Mouse (Mus musculus): ENCODE data around the gene Anp32a. TPM values are rescaled to one million over a fixed set of nuclear protein-coding genes. Genes with fewer than 3 reads are reported as not detected.

The Anp32a gene
- polyA plus RNA-seq, 1 experiment from 2014 or later = 174 TPM

DNA sequence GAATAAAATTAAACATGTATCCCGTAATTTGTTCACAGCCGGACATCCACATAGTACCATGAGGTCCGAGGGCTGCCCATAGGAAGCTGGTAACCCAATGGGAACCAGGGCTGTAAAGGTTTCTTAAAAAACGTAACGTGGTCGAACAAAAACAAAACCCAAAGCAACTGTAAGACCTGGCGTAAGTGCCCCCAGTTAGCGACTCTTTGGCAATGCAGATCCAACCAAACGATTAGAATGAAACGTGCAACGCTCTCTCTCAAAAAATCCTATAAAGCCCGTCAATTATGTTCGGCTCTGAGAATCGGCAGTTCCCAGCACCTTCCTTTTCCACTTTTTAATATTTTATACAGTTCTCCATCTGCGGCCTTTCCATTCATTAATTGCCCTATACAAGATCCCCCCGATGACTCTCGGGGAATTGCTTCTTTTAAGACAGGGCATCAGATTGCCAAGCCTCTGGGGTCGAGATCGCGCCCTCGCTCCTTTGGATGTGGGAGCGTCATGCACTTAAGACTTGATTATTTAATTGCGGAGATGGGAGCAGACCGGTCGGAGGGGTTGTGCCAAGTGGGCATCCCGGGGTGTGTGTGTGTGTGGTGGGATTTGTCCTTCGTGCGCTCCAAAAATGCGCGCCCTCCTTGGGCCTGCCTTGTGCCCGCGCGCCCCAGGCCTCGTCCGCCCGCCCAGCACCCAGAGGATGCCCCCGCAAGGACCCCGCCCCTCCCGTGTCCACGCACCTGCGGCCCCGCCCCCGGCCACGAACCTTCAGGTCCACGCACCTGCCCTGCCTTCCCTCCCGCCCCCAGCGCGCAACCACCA, 581 bp upstream of the Anp32a start:
- 1% methylated on average over 47 of the region's 48 CpGs for WGBS
- ATAC-seq (replicated peaks) = peak; percentile 34

DNA sequence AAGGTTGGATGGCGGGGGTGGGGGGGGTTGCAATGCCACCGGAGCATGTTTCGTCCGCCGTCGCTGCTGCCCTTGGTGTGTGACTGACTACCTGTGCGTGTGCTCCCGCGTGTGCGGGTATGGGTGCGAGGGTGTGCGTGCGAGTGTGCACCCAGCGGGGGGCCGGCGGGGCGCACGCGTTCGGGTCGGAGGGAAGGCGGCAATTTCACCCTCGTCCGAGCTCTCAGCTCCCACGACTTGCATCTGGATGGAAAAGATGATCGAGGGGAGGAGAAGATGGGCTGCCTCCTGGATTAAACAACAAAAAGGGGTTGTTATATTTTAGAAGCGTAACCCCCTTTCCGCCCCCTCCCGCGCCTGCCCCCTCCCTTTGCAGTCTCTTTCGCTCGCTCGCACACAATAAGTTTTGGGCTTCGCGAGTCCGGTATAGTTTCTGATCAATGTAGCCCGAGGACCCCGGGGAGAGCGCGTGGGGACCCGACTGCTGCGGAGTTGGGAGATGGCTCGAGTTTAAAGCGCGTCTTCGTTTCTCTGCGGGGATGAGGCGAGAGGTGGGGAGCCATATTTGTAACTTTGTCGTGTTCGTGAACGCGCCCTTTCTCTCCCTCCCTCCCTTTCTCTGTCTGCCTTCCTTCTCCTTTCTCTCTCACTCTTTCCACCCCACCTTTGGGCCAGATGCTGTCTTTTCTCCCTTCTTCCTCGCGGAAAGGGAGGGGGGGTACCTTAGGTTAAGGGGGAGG, 778 bp downstream of the Anp32a start:
- no peaks in the 10 kb centered on the region for H3K36me3 ChIP-seq
- H3K4me2 ChIP-seq (replicated peaks) = peak overlapping the region; percentile 60
- H3K9me3 ChIP-seq = no peaks in the 10 kb centered on the region
- H3K27ac ChIP-seq (replicated peaks) = peak overlapping the region; percentile 100
- H3K4me3 ChIP-seq = peak overlapping the region; percentile 87
- ATAC-seq (replicated peaks) = peak; percentile 10
- no peaks in the 10 kb centered on the region for H3K27me3 ChIP-seq
- peaks cover 38% of the 10 kb centered on the region for H3K4me1 ChIP-seq
- under 1% methylated on average over 53 of the region's 54 CpGs for WGBS
- peak overlapping the region; percentile 99 for H3K9ac ChIP-seq (replicated peaks)

More for the DNA sequence above, 581 bp upstream of the Anp32a start:
- peak overlapping the region; percentile 87 for H3K9ac ChIP-seq (replicated peaks)
- H3K4me1 ChIP-seq = peaks cover 25% of the 10 kb centered on the region
- peak overlapping the region; percentile 100 for H3K27ac ChIP-seq (replicated peaks)
- H3K36me3 ChIP-seq = no peaks in the 10 kb centered on the region
- peak overlapping the region; percentile 87 for H3K4me3 ChIP-seq
- no peaks in the 10 kb centered on the region for H3K9me3 ChIP-seq
- peak overlapping the region; percentile 60 for H3K4me2 ChIP-seq (replicated peaks)
- H3K27me3 ChIP-seq = no peaks in the 10 kb centered on the region

DNA sequence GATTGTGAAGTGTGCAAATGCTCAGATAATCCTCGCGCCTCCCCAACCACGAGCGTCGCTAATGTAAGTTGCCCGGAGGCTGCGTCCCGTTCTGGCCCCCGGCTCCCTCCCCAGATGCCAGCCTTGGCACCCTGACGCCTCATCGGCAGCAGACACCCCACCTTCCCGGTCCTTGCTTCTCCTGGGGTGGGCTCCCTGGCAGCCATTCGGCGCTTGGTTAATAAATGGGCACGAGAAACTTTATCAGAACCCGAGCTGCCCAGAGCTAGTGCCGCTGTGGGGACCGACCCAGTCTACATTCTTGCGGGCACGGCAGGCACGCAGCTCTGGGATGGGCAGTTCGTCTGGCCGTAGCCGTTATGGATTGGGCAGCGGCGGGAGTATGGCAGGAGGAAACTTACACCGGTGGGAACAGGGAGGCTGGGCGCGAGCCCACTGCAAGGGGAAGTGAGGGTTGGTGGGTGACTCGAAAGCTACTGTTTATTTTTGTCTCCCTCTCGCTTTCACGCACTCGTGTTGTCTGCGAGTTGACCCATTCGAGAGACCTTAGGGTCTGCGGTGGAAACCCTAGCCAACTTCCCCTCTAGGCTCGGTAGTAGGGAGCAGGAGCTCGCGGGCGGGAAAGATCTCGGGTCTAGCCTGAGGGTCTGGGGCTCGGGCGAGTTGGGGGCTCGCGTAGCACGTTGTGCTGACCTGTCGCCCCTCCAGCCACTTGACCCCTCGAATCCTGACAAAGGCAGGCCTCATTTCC, 1.5 kb downstream of the Anp32a start:
- Histone ChIP-seq H3K4me2 (replicated peaks) (peak overlapping the region; percentile 60), H3K27ac (replicated peaks) (peak overlapping the region; percentile 100), H3K9me3 (no peaks in the 10 kb centered on the region), H3K9ac (replicated peaks) (peak overlapping the region; percentile 99), H3K4me3 (peak overlapping the region; percentile 87), H3K36me3 (no peaks in the 10 kb centered on the region), H3K27me3 (no peaks in the 10 kb centered on the region), H3K4me1 (peaks cover 45% of the 10 kb centered on the region)
- WGBS = under 1% methylated on average over 48 of the region's 48 CpGs
- no peak for ATAC-seq (replicated peaks)

DNA sequence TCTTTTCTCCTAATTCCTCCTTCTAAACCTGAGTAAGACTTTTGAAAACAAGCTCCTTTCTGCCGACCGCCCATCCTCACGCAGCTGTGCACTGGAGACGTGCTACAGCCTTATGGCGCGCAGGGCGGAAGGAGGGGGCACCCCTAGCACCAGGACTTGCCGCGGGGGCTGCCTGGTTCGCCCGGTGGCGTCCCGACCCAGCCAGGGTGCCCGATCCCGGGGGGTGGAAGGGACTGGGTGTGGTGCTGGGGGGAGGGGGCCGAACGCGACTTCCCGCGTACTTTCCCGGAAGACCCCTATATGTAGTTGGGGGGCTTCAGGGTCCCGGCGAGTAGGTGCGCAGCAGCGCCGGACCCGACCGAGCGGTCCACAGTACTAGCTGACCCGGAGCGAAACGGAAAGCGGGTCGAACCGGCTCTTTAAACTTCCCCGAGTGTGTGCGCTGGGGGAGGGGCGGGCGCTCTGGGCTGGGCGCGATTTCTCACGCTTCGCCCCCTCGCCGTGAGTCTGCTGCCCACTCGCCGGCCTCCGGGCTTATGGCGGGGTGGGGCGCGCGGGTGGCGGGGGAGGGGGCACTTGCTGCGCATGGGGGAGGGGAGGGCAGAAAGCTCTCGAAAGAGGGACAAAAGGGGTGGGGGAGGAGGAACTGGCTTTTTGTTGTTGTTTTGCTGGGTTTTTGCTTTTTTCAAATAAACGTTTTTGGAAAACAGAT, 2.3 kb downstream of the Anp32a start:
- Histone ChIP-seq H3K9ac (replicated peaks) (peak overlapping the region; percentile 99), H3K36me3 (no peaks in the 10 kb centered on the region), H3K4me1 (peaks cover 47% of the 10 kb centered on the region), H3K27ac (replicated peaks) (peak overlapping the region; percentile 100), H3K9me3 (no peaks in the 10 kb centered on the region), H3K4me3 (peak overlapping the region; percentile 87), H3K4me2 (replicated peaks) (peak overlapping the region; percentile 60), H3K27me3 (no peaks in the 10 kb centered on the region)
- WGBS = under 1% methylated on average over 52 of the region's 56 CpGs
- peak; percentile 36 for ATAC-seq (replicated peaks)

DNA sequence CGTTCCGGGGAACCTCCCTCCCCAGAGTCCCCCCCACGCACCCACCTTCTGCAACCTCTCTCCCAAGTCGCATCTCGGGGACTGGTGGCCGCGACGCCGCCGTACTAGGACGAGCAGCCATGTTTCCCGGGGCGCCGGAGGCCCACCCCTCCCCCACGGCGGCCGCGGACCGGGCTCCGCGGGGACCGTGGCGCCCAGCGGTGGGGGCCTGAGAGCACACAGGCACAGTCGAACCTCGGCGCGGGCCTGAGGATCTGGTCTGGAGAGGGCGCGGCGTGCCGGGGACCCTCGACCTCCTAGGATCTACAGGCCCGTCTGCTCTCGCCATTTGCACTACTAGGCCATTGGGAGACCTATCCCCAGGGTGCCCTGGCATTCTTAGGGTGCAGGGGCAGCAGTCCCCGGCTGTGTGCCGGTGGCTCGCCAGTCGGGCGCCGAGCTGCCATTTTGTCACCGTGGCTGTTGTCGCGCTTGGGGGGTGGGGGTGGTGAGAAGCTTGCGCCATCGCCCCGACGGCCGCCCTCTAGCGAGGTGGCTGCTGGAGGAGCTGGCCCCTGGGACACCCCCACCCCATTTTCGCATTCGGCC, 2.9 kb downstream of the Anp32a start:
- Histone ChIP-seq H3K4me2 (replicated peaks) (peak overlapping the region; percentile 60), H3K4me1 (peaks cover 47% of the 10 kb centered on the region), H3K36me3 (no peaks in the 10 kb centered on the region), H3K27ac (replicated peaks) (peak overlapping the region; percentile 100), H3K27me3 (no peaks in the 10 kb centered on the region), H3K9ac (replicated peaks) (peak overlapping the region; percentile 99), H3K4me3 (peak overlapping the region; percentile 87), H3K9me3 (no peaks in the 10 kb centered on the region)
- under 1% methylated on average over 52 of the region's 52 CpGs for WGBS
- ATAC-seq (replicated peaks) = peak; percentile 12

DNA sequence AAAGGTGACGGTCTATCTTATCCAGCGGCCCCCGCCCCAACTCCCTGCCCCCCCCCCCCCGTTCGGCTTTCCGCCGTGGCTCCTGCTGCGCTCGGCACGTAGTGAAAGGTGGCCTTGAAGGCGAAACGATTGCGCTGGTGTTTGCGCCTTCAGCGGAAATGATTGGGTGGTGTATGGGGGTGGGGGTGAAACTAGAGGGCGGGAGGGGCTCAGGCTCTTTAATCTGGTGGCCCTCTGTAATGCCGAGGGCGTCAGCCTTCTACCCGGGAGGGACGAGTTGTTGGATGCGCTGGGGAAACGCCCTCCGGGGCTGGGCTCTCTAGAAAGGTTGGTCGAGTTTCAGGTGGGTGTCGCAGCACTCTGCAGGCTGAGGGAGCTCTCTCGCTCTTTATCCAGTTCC, 3.5 kb downstream of the Anp32a start:
- no peaks in the 10 kb centered on the region for H3K27me3 ChIP-seq
- no peaks in the 10 kb centered on the region for H3K9me3 ChIP-seq
- H3K36me3 ChIP-seq = no peaks in the 10 kb centered on the region
- peak overlapping the region; percentile 99 for H3K9ac ChIP-seq (replicated peaks)
- WGBS = under 1% methylated on average over 25 of the region's 26 CpGs
- H3K4me2 ChIP-seq (replicated peaks) = peak overlapping the region; percentile 60
- H3K4me3 ChIP-seq = peak overlapping the region; percentile 87
- no peak for ATAC-seq (replicated peaks)
- H3K27ac ChIP-seq (replicated peaks) = peak overlapping the region; percentile 100
- peaks cover 48% of the 10 kb centered on the region for H3K4me1 ChIP-seq

DNA sequence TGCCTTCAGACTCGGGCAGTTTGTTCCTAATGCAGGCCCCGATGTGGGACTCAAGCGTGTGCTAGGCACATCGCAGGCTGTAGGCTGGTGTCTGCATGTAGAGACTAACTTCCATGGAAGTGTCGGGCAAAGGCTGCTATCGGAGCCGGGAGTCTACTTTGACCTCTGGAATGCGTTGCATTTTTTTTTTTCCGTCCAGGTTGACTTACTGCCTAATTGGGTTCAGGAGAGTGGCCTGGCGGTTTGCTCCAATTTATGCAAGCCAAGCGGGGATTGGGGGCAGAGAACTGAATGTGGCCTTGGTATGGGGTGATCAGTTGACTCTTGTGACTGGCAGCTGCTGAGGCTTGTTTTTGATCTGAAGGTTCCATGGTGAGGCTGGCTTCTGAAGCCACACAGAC, 4.0 kb downstream of the Anp32a start:
- Histone ChIP-seq H3K9ac (replicated peaks) (peak overlapping the region; percentile 99), H3K27me3 (no peaks in the 10 kb centered on the region), H3K4me2 (replicated peaks) (peak overlapping the region; percentile 60), H3K4me1 (peaks cover 52% of the 10 kb centered on the region), H3K9me3 (no peaks in the 10 kb centered on the region), H3K36me3 (no peaks in the 10 kb centered on the region), H3K27ac (replicated peaks) (peak overlapping the region; percentile 100), H3K4me3 (peak overlapping the region; percentile 87)
- ATAC-seq (replicated peaks) = no peak
- WGBS = 5% methylated on average over 11 of the region's 11 CpGs

DNA sequence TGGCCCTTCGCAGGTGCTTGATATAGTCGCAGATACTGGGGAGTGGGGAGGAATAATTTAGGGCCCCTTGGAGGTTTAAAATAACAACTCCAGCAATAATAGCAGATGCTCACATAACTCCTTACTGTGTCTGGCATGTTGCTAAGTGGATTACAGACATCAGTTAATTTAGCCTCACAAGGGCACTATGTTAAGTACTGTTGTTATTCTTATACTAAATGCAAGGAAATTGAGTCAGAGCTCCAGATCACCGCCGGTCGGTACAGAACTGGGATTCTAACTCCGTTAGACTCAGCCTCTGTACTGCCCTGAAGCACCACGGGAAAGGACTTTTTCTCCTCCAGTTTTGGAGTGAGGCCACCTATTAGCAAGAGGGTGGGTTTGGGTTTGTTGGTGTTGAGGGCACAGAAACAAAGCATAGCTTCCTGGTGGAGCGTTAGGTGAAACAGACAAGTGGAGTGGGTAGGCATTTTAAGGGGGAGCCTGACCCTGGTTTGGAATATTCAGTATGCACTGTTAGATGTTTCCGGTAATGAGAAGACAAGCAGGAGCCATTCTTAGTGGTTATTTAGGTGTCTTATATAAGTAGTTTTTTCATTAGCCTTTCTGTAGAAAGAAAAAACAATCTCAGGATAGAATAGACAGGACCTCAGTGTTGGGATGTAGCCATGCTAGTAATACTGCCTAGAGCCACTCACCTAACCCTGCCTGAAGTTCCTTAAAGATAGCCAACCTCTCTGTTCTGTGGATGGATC, 4.7 kb downstream of the Anp32a start:
- no peaks in the 10 kb centered on the region for H3K9me3 ChIP-seq
- peak overlapping the region; percentile 100; the same call in 1 of the 2 replicates for H3K27ac ChIP-seq (replicated peaks)
- 25% methylated on average over 9 of the region's 9 CpGs for WGBS
- no peaks in the 10 kb centered on the region for H3K36me3 ChIP-seq
- no peaks in the 10 kb centered on the region for H3K27me3 ChIP-seq
- H3K4me3 ChIP-seq = peak overlapping the region; percentile 87
- no peak for ATAC-seq (replicated peaks)
- H3K4me2 ChIP-seq (replicated peaks) = peak overlapping the region; percentile 60
- peak overlapping the region; percentile 99 for H3K9ac ChIP-seq (replicated peaks)
- peaks cover 56% of the 10 kb centered on the region for H3K4me1 ChIP-seq

DNA sequence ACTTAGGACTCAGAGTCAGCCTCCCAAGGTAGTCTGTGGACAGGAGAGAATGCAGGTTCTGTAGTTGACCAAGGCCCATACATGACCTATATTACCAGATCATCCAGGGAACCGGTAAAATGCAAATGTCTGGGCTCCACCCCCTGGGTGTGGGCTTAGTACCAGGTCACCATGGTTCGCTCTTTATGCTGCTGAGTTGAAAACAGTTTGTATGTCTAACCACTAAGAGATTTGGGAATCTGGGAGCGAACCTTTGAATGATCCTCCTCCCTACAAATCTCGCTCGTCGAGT, 5.2 kb downstream of the Anp32a start:
- H3K9me3 ChIP-seq = no peaks in the 10 kb centered on the region
- H3K9ac ChIP-seq (replicated peaks) = peak overlapping the region; percentile 0; the same call in 1 of the 2 replicates
- peak overlapping the region; percentile 60 for H3K4me2 ChIP-seq (replicated peaks)
- H3K27ac ChIP-seq (replicated peaks) = peak overlapping the region; percentile 100; the same call in 1 of the 2 replicates
- H3K36me3 ChIP-seq = no peaks in the 10 kb centered on the region
- no peaks in the 10 kb centered on the region for H3K27me3 ChIP-seq
- ATAC-seq (replicated peaks) = no peak
- peak overlapping the region; percentile 87 for H3K4me3 ChIP-seq
- 68% methylated on average over 6 of the region's 6 CpGs for WGBS
- H3K4me1 ChIP-seq = peaks cover 60% of the 10 kb centered on the region

DNA sequence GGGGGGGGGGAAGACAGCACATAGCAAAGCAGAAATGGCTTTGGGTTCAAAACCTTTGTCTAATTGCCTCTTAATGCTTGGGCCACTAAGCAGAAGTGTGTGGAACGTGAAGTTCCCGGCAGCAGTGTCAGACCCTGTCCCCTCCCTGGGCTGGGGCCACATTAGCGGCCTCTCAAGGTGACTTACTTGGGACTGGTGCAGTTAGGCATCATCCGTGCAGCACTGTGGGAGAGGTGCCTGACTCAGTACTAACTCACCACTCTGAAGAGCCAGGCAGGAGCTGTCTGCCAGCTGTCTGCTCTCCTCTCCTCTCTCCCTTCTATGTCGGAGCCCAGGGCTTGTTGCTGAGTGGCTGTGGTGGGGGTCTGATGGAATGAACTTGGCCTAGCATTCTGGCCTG, 6.1 kb downstream of the Anp32a start:
- peaks cover 62% of the 10 kb centered on the region for H3K4me1 ChIP-seq
- WGBS = 77% methylated on average over 5 of the region's 5 CpGs

DNA sequence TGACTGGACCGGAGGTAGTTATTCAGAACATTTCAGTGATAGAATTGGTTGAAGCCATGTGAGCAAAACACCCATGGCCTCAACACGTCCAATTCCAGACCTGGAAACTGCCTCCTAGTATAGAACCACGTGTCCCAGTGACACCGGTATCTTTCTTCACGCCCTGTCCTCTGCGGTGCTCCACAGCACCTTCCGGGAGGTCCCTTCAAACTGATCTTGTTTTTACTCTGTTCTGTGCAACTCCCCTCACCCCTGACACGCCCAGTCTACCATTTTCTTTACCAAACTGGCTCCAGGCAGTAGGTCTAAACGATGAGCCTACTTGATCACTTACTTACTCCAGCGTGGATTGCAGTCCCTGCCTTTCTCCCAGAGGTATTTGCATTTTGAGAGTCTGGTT, 7.0 kb downstream of the Anp32a start:
- Histone ChIP-seq H3K9me3 (no peaks in the 10 kb centered on the region), H3K36me3 (no peaks in the 10 kb centered on the region), H3K9ac (replicated peaks) (no peak overlapping the region), H3K27me3 (no peaks in the 10 kb centered on the region), H3K4me1 (peaks cover 64% of the 10 kb centered on the region), H3K4me2 (replicated peaks) (no peak overlapping the region), H3K27ac (replicated peaks) (no peak overlapping the region), H3K4me3 (no peak overlapping the region)
- 83% methylated on average over 10 of the region's 10 CpGs for WGBS
- no peak for ATAC-seq (replicated peaks)

More for the DNA sequence above, 6.1 kb downstream of the Anp32a start:
- Histone ChIP-seq H3K9ac (replicated peaks) (no peak overlapping the region), H3K27me3 (no peaks in the 10 kb centered on the region), H3K9me3 (no peaks in the 10 kb centered on the region), H3K4me2 (replicated peaks) (no peak overlapping the region), H3K4me3 (no peak overlapping the region), H3K27ac (replicated peaks) (no peak overlapping the region), H3K36me3 (no peaks in the 10 kb centered on the region)
- no peak for ATAC-seq (replicated peaks)
